In genomic region chr11:40692101-40692509, GRCm38 (mm10) we compare ENCODE assay signal across 8 mouse cellular contexts. TPM values are rescaled to one million over a fixed set of nuclear protein-coding genes. Genes with fewer than 3 reads are reported as not detected.
A peak's percentile ranks its signal among the peaks of the same experiment; 100 is the strongest.
DNase-seq lines count a peak whose midpoint lies in the region; ATAC-seq lines count a peak whose summit lies in the region.

No protein-coding gene starts in this region.

- intact Hi-C loops in heart, postnatal 25 days (cut with DNase I), result loop anchor here (2.0 kb wide), 1 partner anchor 63 kb away; the partner anchor contains the start of gene Ccng1

- H3K27me3 ChIP-seq in heart, embryonic 15.5 days, result no peaks in the 10 kb centered on the region
- H3K27me3 ChIP-seq in limb, embryonic 12.5 days, result no peaks in the 10 kb centered on the region
- H3K27me3 ChIP-seq in neural tube, embryonic 14.5 days (ENCODE audit: control insufficient read depth, insufficient read depth, low read length), result no peaks in the 10 kb centered on the region

- peak overlapping the region; percentile 88 for H3K9ac ChIP-seq in heart, embryonic 15.5 days
- peak overlapping the region; percentile 73 for H3K9ac ChIP-seq in limb, embryonic 12.5 days (replicated peaks)
- H3K9ac ChIP-seq in neural tube, embryonic 14.5 days (replicated peaks; ENCODE audit: low read depth, low read length), result peak overlapping the region; percentile 64

- DNase-seq in heart, postnatal 25 days (ENCODE audit: low spot score), result no peak
- peak; percentile 33 for DNase-seq in ES-CJ7 (ENCODE audit: low read depth, low spot score)
- no peak for DNase-seq in retina, embryonic 14.5 days (ENCODE audit: low spot score)
- no peak for DNase-seq in adrenal gland, postnatal 25 days

- H3K4me1 ChIP-seq in heart, embryonic 15.5 days (replicated peaks), result peaks cover 22% of the 10 kb centered on the region
- peaks cover 24% of the 10 kb centered on the region for H3K4me1 ChIP-seq in limb, embryonic 12.5 days (replicated peaks)
- peaks cover 19% of the 10 kb centered on the region for H3K4me1 ChIP-seq in neural tube, embryonic 14.5 days (ENCODE audit: control insufficient read depth, insufficient read depth, low read length)

- WGBS in heart, embryonic 15.5 days, result 0% methylated on average over 28 of the region's 28 CpGs
- under 1% methylated on average over 28 of the region's 28 CpGs for WGBS in limb, embryonic 12.5 days
- WGBS in neural tube, embryonic 14.5 days, result under 1% methylated on average over 28 of the region's 28 CpGs

- H3K36me3 ChIP-seq in heart, embryonic 15.5 days, result peaks cover 5% of the 10 kb centered on the region
- H3K36me3 ChIP-seq in limb, embryonic 12.5 days, result peaks cover 12% of the 10 kb centered on the region
- H3K36me3 ChIP-seq in neural tube, embryonic 14.5 days (ENCODE audit: control insufficient read depth, insufficient read depth, low read length), result no peaks in the 10 kb centered on the region

- peak overlapping the region; percentile 79 for H3K4me2 ChIP-seq in heart, embryonic 15.5 days
- peak overlapping the region; percentile 85 for H3K4me2 ChIP-seq in limb, embryonic 12.5 days
- peak overlapping the region; percentile 97 for H3K4me2 ChIP-seq in neural tube, embryonic 14.5 days (ENCODE audit: low read depth, low read length)

- peak overlapping the region; percentile 96 for H3K27ac ChIP-seq in heart, embryonic 15.5 days
- H3K27ac ChIP-seq in limb, embryonic 12.5 days, result peak overlapping the region; percentile 98
- H3K27ac ChIP-seq in neural tube, embryonic 14.5 days (ENCODE audit: low read depth, low read length), result peak overlapping the region; percentile 49; the same call in 1 of the 2 replicates

- ATAC-seq in heart, embryonic 15.5 days (replicated peaks; ENCODE audit: insufficient number of reproducible peaks, insufficient read depth, low FRiP score, low read depth), result peak; percentile 61
- peak; percentile 80 for ATAC-seq in erythroblast, adult 5-6 weeks (replicated peaks; ENCODE audit: low FRiP score, poor library complexity, severe bottlenecking)
- ATAC-seq in limb, embryonic 12.5 days (ENCODE audit: insufficient number of reproducible peaks, insufficient read depth, low FRiP score, low TSS enrichment, low read depth), result peak; percentile 40
- peak; percentile 80 for ATAC-seq in neural tube, embryonic 14.5 days (ENCODE audit: low read depth)

- H3K9me3 ChIP-seq in heart, embryonic 15.5 days (replicated peaks), result no peaks in the 10 kb centered on the region
- no peaks in the 10 kb centered on the region for H3K9me3 ChIP-seq in limb, embryonic 12.5 days
- no peaks in the 10 kb centered on the region for H3K9me3 ChIP-seq in neural tube, embryonic 14.5 days (ENCODE audit: control insufficient read depth, low read length)

- H3K4me3 ChIP-seq in heart, embryonic 15.5 days, result peak overlapping the region; percentile 93
- H3K4me3 ChIP-seq in limb, embryonic 12.5 days (replicated peaks), result peak overlapping the region; percentile 84
- H3K4me3 ChIP-seq in neural tube, embryonic 14.5 days (ENCODE audit: low read depth, low read length), result peak overlapping the region; percentile 79

RNA-seq across cellular contexts. Expression of gene Mat2b, which starts 2.9 kb away (rescaled TPM):
- polyA plus RNA-seq in heart, embryonic 15.5 days (2015; fragmentation: Nextera tagmentation; extraction: Ambion mirVana), result 114 and 123 TPM in 2 replicates
- total RNA-seq in heart, postnatal 25 days (2021), result 100 to 1,000 TPM in 1 of 2 experiments, 10 to 100 TPM in 1; 98.4 to 101 TPM
- total RNA-seq in erythroblast, adult 5-6 weeks (2015; ENCODE audit: low replicate concordance), result 36.5 and 46.8 TPM in 2 replicates
- total RNA-seq in erythroblast, adult 5-6 weeks (2017; ENCODE audit: low replicate concordance), result 54.5 and 64.7 TPM in 2 replicates
- 104 and 107 TPM in 2 replicates for polyA plus RNA-seq in limb, embryonic 12.5 days (2016; fragmentation: Nextera tagmentation; extraction: Ambion mirVana)
- 58.6 and 65.5 TPM in 2 replicates for polyA plus RNA-seq in neural tube, embryonic 14.5 days (2014; fragmentation: Nextera tagmentation; extraction: Ambion mirVana)
- 80.6 and 102 TPM in 2 replicates for total RNA-seq in adrenal gland, postnatal 25 days (2021)

RNA-seq across cellular contexts. Expression of gene Hmmr, which starts 41.1 kb away (rescaled TPM):
- polyA plus RNA-seq in heart, embryonic 15.5 days (2015; fragmentation: Nextera tagmentation; extraction: Ambion mirVana), result 44.2 and 48.7 TPM in 2 replicates
- total RNA-seq in heart, postnatal 25 days (2021), result under 1 TPM; 0.36 to 0.44 TPM
- total RNA-seq in erythroblast, adult 5-6 weeks (2015; ENCODE audit: low replicate concordance), result 29.6 and 45.6 TPM in 2 replicates
- 53.4 and 59.9 TPM in 2 replicates for total RNA-seq in erythroblast, adult 5-6 weeks (2017; ENCODE audit: low replicate concordance)
- polyA plus RNA-seq in limb, embryonic 12.5 days (2016; fragmentation: Nextera tagmentation; extraction: Ambion mirVana), result 53.9 and 57.0 TPM in 2 replicates
- polyA plus RNA-seq in neural tube, embryonic 14.5 days (2014; fragmentation: Nextera tagmentation; extraction: Ambion mirVana), result 2.8 and 5.3 TPM in 2 replicates
- total RNA-seq in adrenal gland, postnatal 25 days (2021), result 3.6 and 5.4 TPM in 2 replicates

RNA-seq across cellular contexts. Expression of gene Nudcd2, which starts 41.4 kb away (rescaled TPM):
- 81.3 and 92.3 TPM in 2 replicates for polyA plus RNA-seq in heart, embryonic 15.5 days (2015; fragmentation: Nextera tagmentation; extraction: Ambion mirVana)
- total RNA-seq in heart, postnatal 25 days (2021), result 10 to 100 TPM; 13.2 to 16.2 TPM
- 25.3 and 43.4 TPM in 2 replicates for total RNA-seq in erythroblast, adult 5-6 weeks (2015; ENCODE audit: low replicate concordance)
- total RNA-seq in erythroblast, adult 5-6 weeks (2017; ENCODE audit: low replicate concordance), result 31.8 and 46.9 TPM in 2 replicates
- polyA plus RNA-seq in limb, embryonic 12.5 days (2016; fragmentation: Nextera tagmentation; extraction: Ambion mirVana), result 205 and 207 TPM in 2 replicates
- polyA plus RNA-seq in neural tube, embryonic 14.5 days (2014; fragmentation: Nextera tagmentation; extraction: Ambion mirVana), result 52.3 and 61.8 TPM in 2 replicates
- total RNA-seq in adrenal gland, postnatal 25 days (2021), result 30.7 and 35.4 TPM in 2 replicates
